Mouse (Mus musculus): ENCODE data around the gene Ms4a5. TPM values are rescaled to one million over a fixed set of nuclear protein-coding genes. Genes with fewer than 3 reads are reported as not detected.

Ms4a5 gene
- polyA plus RNA-seq, 1 experiment, result not detected

DNA sequence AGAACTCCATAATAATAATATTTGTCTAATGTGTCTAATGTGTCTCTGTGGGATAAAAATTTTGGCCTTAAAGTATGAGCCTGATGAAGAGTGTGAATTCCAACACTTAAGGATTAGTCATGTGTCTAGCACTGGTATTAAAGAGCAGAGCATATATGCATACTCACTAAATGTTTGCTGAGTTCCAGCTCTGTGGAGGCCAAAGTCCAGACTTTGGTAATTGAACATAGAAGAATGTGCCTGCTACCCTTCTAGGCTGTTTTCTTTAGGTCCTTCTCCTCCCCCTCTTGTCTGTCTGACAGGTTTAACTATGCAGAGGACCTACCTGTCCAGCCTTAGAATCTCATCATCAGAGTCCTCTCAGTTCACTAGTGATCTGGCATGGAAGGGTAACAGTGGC is 47.9 kb downstream of the Ms4a5 start:
- TF ChIP-seq GATA1 (IDR thresholded peaks at IDR 0.05; ENCODE audit: low read length) (no peak), TAL1 (IDR thresholded peaks at IDR 0.05; ENCODE audit: low read length) (no peak)
- Histone ChIP-seq H3K9me3 (ENCODE audit: control insufficient read depth, low read length) (no peaks in the 10 kb centered on the region), H3K27me3 (ENCODE audit: control insufficient read depth) (no peaks in the 10 kb centered on the region), H3K4me3 (replicated peaks) (no peak overlapping the region), H3K4me1 (ENCODE audit: control insufficient read depth) (no peaks in the 10 kb centered on the region), H3K36me3 (ENCODE audit: control insufficient read depth) (no peaks in the 10 kb centered on the region)

DNA sequence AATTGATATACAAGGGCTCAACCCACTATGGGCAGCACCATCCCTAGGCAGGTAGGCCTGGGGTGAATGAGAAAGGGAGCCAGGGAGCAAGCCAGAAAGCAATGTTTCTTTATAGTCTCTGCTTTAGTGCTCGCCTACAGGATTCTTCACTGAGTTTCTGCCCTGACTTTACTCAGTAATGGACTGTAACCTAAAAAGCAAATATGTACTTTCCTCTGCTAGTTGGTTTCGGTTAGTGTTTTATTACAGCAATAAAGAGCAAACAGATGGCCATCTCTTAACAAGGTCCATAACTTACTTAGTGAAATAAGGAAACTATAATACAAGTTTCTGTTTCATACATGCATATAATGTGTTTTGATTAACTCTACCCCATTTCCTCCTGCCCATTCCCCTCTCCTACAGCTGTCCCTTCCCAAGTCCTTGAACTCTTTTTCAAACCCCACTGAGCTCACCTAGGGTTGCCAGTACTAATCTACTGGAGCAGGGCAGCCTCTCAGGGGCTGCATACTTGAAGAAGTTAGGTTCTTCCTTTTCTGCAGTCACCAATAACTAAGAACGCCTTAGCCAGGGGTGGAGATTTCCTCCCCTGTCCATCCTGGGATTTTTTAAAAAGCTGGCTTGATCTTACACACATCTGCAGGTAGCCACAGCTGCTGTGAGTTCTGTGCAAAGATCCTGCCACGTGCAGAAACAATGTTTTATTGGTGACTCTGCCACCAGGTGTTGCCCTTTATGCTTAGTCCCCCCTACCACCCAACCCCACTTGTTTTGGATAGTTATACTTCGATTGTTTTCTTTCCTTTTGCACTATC is 48.5 kb downstream of the Ms4a5 start:
- no peaks in the 10 kb centered on the region for H3K4me1 ChIP-seq (ENCODE audit: control insufficient read depth)
- H3K27me3 ChIP-seq (ENCODE audit: control insufficient read depth), result no peaks in the 10 kb centered on the region
- H3K36me3 ChIP-seq (ENCODE audit: control insufficient read depth), result no peaks in the 10 kb centered on the region
- no peak for TF ChIP-seq GATA1 (IDR thresholded peaks at IDR 0.05; ENCODE audit: low read length)
- no peak for TF ChIP-seq TAL1 (IDR thresholded peaks at IDR 0.05; ENCODE audit: low read length)
- no peaks in the 10 kb centered on the region for H3K9me3 ChIP-seq (ENCODE audit: control insufficient read depth, low read length)
- H3K4me3 ChIP-seq (replicated peaks), result no peak overlapping the region

DNA sequence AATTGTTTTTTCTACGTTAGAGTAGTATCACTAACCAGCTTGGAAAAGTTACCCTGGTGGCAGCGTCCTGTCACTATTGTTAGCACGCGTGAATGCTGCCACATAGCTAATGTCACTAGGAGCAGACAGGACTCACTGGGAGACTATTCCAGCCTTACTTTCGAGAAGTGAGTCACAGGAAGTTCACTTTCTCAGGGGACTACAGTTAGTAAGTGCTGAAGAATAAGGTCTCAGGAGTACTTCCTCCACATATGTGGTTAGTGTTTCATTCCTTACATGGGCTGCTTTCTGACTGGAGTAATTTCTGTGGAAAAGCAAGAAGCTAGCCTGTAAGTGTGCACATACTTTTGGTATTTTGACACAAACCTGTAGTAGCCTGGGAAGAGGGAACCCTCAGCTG is 49.4 kb downstream of the Ms4a5 start:
- TF ChIP-seq TAL1 (IDR thresholded peaks at IDR 0.05; ENCODE audit: low read length), result no peak
- TF ChIP-seq GATA1 (IDR thresholded peaks at IDR 0.05; ENCODE audit: low read length), result no peak
- H3K36me3 ChIP-seq (ENCODE audit: control insufficient read depth), result no peaks in the 10 kb centered on the region
- no peaks in the 10 kb centered on the region for H3K4me1 ChIP-seq (ENCODE audit: control insufficient read depth)
- no peak overlapping the region for H3K4me3 ChIP-seq (replicated peaks)
- no peaks in the 10 kb centered on the region for H3K27me3 ChIP-seq (ENCODE audit: control insufficient read depth)
- no peaks in the 10 kb centered on the region for H3K9me3 ChIP-seq (ENCODE audit: control insufficient read depth, low read length)

DNA sequence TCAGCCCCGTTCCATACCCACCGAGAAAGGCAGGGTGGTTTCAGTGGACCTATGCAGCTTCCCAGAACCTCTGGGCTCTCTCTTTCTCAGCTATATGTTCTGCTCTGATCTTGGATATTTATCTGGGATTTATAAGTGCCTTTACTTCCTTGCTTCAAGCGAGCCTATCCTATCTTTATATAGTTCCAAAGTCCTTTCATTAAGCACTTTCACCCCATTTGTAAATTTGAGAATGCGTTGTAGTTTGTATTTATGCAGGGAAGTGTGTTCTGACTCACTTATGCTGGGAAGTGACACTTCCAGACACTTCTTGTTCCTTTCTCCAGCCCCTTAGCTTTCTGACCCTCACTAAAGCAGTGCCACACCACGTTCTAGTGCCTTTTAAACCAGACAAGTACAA is 51.3 kb downstream of the Ms4a5 start, which contains the start of gene Ms4a12:
TSS of gene Ms4a12 (minus strand) at position 101 of the 400 bp plus-strand sequence.
- TF ChIP-seq GATA1 (IDR thresholded peaks at IDR 0.05; ENCODE audit: low read length) (no peak), TAL1 (IDR thresholded peaks at IDR 0.05; ENCODE audit: low read length) (no peak)
- Histone ChIP-seq H3K27me3 (ENCODE audit: control insufficient read depth) (no peaks in the 10 kb centered on the region), H3K4me3 (replicated peaks) (no peak within 1 kb of the TSS), H3K9me3 (ENCODE audit: control insufficient read depth, low read length) (no peaks in the 10 kb centered on the region), H3K36me3 (ENCODE audit: control insufficient read depth) (no peaks in the 10 kb centered on the region), H3K4me1 (ENCODE audit: control insufficient read depth) (no peaks in the 10 kb centered on the region)

Other genes starting within 250 kb of the Ms4a5 start
- gene Ms4a8a, start 202.8 kb downstream of the Ms4a5 start, polyA plus RNA-seq (2012), result not detected in 2 replicates
- not detected in 2 replicates for gene 1700017D01Rik, start 153.0 kb downstream of the Ms4a5 start, polyA plus RNA-seq (2012)
- gene 1700025F22Rik, start 118.6 kb downstream of the Ms4a5 start, polyA plus RNA-seq (2012), result not detected in 2 replicates
- gene Ms4a13, start 87.1 kb downstream of the Ms4a5 start, polyA plus RNA-seq (2012), result not detected in 2 replicates
- not detected in 2 replicates for gene Ms4a12, start 51.4 kb downstream of the Ms4a5 start, polyA plus RNA-seq (2012)
- not detected in 2 replicates for gene Ms4a1, start 17.6 kb downstream of the Ms4a5 start, polyA plus RNA-seq (2012)
- not detected in 2 replicates for gene Ms4a14, start 30.6 kb upstream of the Ms4a5 start, polyA plus RNA-seq (2012)
- not detected in 2 replicates for gene Ms4a7, start 52.3 kb upstream of the Ms4a5 start, polyA plus RNA-seq (2012)
- not detected in 2 replicates for gene Ms4a4a, start 91.7 kb upstream of the Ms4a5 start, polyA plus RNA-seq (2012)
- not detected in 2 replicates for gene Ms4a4c, start 120.9 kb upstream of the Ms4a5 start, polyA plus RNA-seq (2012)
- 0.05 TPM in 1 of 2 replicates, not detected in the other for gene Ms4a4b, start 159.7 kb upstream of the Ms4a5 start, polyA plus RNA-seq (2012)
- gene Ms4a6c, start 185.5 kb upstream of the Ms4a5 start, polyA plus RNA-seq (2012), result not detected in 2 replicates
- gene Gm8369, start 202.1 kb upstream of the Ms4a5 start, polyA plus RNA-seq (2012), result not detected in 2 replicates
- not detected in 2 replicates for gene Ms4a6b, start 232.6 kb upstream of the Ms4a5 start, polyA plus RNA-seq (2012)